23 mouse cellular contexts compared by ENCODE assay signal in genomic region chr10:75994531-75995210, GRCm38 (mm10). TPM values are rescaled to one million over a fixed set of nuclear protein-coding genes. Genes with fewer than 3 reads are reported as not detected.
DNase-seq lines count a peak whose midpoint lies in the region; ATAC-seq and TF ChIP-seq lines count a peak whose summit lies in the region.
"Not testable (repeated sequence)": the region's sequence is repeated elsewhere in the genome, so short reads cannot be mapped to it uniquely, and the experiment has no call there.
"Had no signal": no experiment of that assay in that cellular context is flagged by ENCODE, and none has a peak within 500 bp of the region (broad histone marks: within the 10 kb centered on the region; RNA-seq: fewer than 3 reads in every experiment).

No protein-coding gene starts in this region.

- 49% methylated on average over 11 of the region's 13 CpGs for WGBS in forebrain, embryonic 16.5 days

- H3K4me1 ChIP-seq in E14TG2a.4 (replicated peaks; ENCODE audit: low read depth, low read length): peaks cover 79% of the 10 kb centered on the region
- H3K4me1 ChIP-seq in forebrain, embryonic 16.5 days (replicated peaks; ENCODE audit: control insufficient read depth, insufficient read depth, low read length): not testable (repeated sequence)

- H3K4me3 ChIP-seq in E14TG2a.4 (replicated peaks; ENCODE audit: low read length): peak overlapping the region; percentile 75
- not testable (repeated sequence) for H3K4me3 ChIP-seq in forebrain, embryonic 16.5 days (replicated peaks; ENCODE audit: low read length)

- not testable (repeated sequence) for H3K9me3 ChIP-seq in E14TG2a.4 (ENCODE audit: low read length); forebrain, embryonic 16.5 days (ENCODE audit: control insufficient read depth, low read length)

- not testable (repeated sequence) for H3K9ac ChIP-seq in forebrain, embryonic 16.5 days (replicated peaks; ENCODE audit: low read depth, low read length)

- not testable (repeated sequence) for H3K4me2 ChIP-seq in forebrain, embryonic 16.5 days (ENCODE audit: low read length)

- not testable (repeated sequence) for TF ChIP-seq CTCF in E14TG2a.4 (conservative IDR thresholded peaks at IDR 0.05; ENCODE audit: low read length)

- peak overlapping the region; percentile 78 for H3K27ac ChIP-seq in forebrain, embryonic 16.5 days (ENCODE audit: low read length)

- not testable (repeated sequence) for H3K27me3 ChIP-seq in E14TG2a.4 (ENCODE audit: insufficient read depth, low read length); forebrain, embryonic 16.5 days (replicated peaks; ENCODE audit: control insufficient read depth, insufficient read depth, low read length)

- ATAC-seq in forebrain, embryonic 16.5 days: peak; percentile 90

- peaks cover 23% of the 10 kb centered on the region for H3K36me3 ChIP-seq in E14TG2a.4 (ENCODE audit: insufficient read depth, low read length)
- not testable (repeated sequence) for H3K36me3 ChIP-seq in forebrain, embryonic 16.5 days (ENCODE audit: control insufficient read depth, insufficient read depth)

- peak; percentile 46 for DNase-seq in cerebellum, adult 11 months
- peak; percentile 54 for DNase-seq in cerebellum, adult 8-10 months
- DNase-seq in cerebellum, postnatal 36 days: peak; percentile 42 to 47
- DNase-seq in layer of hippocampus, adult 11-12 months (ENCODE audit: low spot score): peak; percentile 20
- DNase-seq in layer of hippocampus, postnatal 36 days: peak; percentile 23 to 37

RNA-seq across cellular contexts. Expression of gene Zfp280b, which starts 37.8 kb away (rescaled TPM):
- 12.1 and 12.5 TPM in 2 replicates for polyA plus RNA-seq in forebrain, embryonic 16.5 days (2015; fragmentation: Nextera tagmentation; extraction: Ambion mirVana)
- 10 to 100 TPM; 16.7 to 18.1 TPM for total RNA-seq in layer of hippocampus, postnatal 36 days (2021)

RNA-seq across cellular contexts. Expression of gene Gm5134, which starts 40.4 kb away (rescaled TPM):
- polyA plus RNA-seq in forebrain, embryonic 16.5 days (2015; fragmentation: Nextera tagmentation; extraction: Ambion mirVana): not detected in 2 replicates
- under 1 TPM; 0.13 to 0.35 TPM for total RNA-seq in layer of hippocampus, postnatal 36 days (2021)
- total RNA-seq: adrenal gland, postnatal 10 days; gastrocnemius, postnatal 10 days; gastrocnemius, postnatal 4 days; heart, adult 2 months; heart, postnatal 14 days; hindbrain, postnatal 0 days; MEL had no signal
- polyA plus RNA-seq: embryonic facial prominence, embryonic 11.5 days; embryonic facial prominence, embryonic 15.5 days; erythroblast, embryonic 14.5 days; heart, adult 2 months; heart, embryonic 11.5 days; hindbrain, embryonic 13.5 days; hindbrain, postnatal 0 days; intestine, embryonic 14.5 days had no signal

RNA-seq across cellular contexts. Expression of gene Vpreb3, which starts 51.8 kb away (rescaled TPM):
- polyA plus RNA-seq in forebrain, embryonic 16.5 days (2015; fragmentation: Nextera tagmentation; extraction: Ambion mirVana): 0.48 TPM in 1 of 2 replicates, not detected in the other
- total RNA-seq in layer of hippocampus, postnatal 36 days (2021): not detected
- total RNA-seq: common myeloid progenitor, adult 5-6 weeks; heart, adult 2 months; hematopoietic stem cell, adult 5-6 weeks; hindbrain, postnatal 0 days had no signal
- polyA plus RNA-seq: embryonic facial prominence, embryonic 11.5 days; erythroblast, embryonic 14.5 days; frontal cortex, adult 2 months; intestine, embryonic 14.5 days had no signal

RNA-seq across cellular contexts. Expression of gene Gm867, which starts 54.2 kb away (rescaled TPM):
- 0.20 TPM in 1 of 2 replicates, not detected in the other for polyA plus RNA-seq in forebrain, embryonic 16.5 days (2015; fragmentation: Nextera tagmentation; extraction: Ambion mirVana)
- under 1 TPM in 1 of 2 experiments, not detected in 1; 0.52 TPM for total RNA-seq in layer of hippocampus, postnatal 36 days (2021)
- total RNA-seq: common myeloid progenitor, adult 5-6 weeks; gastrocnemius, postnatal 4 days; heart, adult 2 months; hematopoietic stem cell, adult 5-6 weeks had no signal
- polyA plus RNA-seq: intestine, embryonic 14.5 days had no signal

RNA-seq across cellular contexts. Expression of gene Mmp11, which starts 58.4 kb away (rescaled TPM):
- polyA plus RNA-seq in forebrain, embryonic 16.5 days (2015; fragmentation: Nextera tagmentation; extraction: Ambion mirVana): 22.2 and 24.3 TPM in 2 replicates
- total RNA-seq in layer of hippocampus, postnatal 36 days (2021): under 1 TPM; 0.81 to 0.95 TPM
- polyA plus RNA-seq: erythroblast, embryonic 14.5 days had no signal
